Mouse (Mus musculus) forebrain, embryonic 13.5 days (tissue): Measurements from ENCODE around the gene Zan. TPM values are rescaled to one million over a fixed set of nuclear protein-coding genes. Genes with fewer than 3 reads are reported as not detected.
"Not testable (repeated sequence)": the region's sequence is repeated elsewhere in the genome, so short reads cannot be mapped to it uniquely, and the experiment has no call there.

Experiments used
- ATAC-seq: fragments of 200-750 bp; cut with Nextera tagmentation; 2 replicates; pipeline ENCODE4 v1.8.0; 2017
- H3K27ac ChIP-seq: fragments of 300-500 bp; sonication (generic); 2 replicates; pipeline ENCODE4 v1.5.1; 2015; ENCODE audit warnings: inconsistent platforms, mild to moderate bottlenecking, moderate library complexity
- H3K27me3 ChIP-seq: fragments of 300-500 bp; sonication (generic); 2 replicates; pipeline ENCODE4 v1.6.1; 2015; ENCODE audit warnings: mild to moderate bottlenecking, inconsistent platforms
- H3K36me3 ChIP-seq: fragments of 300-500 bp; sonication (generic); 2 replicates; pipeline ENCODE4 v1.6.1; 2015; ENCODE audit warnings: mild to moderate bottlenecking, inconsistent platforms; ENCODE audit not compliant: poor library complexity, severe bottlenecking
- H3K4me1 ChIP-seq: fragments of 300-500 bp; sonication (generic); 2 replicates; pipeline ENCODE4 v1.6.1; 2015; ENCODE audit warnings: inconsistent platforms
- H3K4me2 ChIP-seq: fragments of 300-500 bp; sonication (generic); 2 replicates; pipeline ENCODE4 v1.6.1; 2015; ENCODE audit warnings: inconsistent platforms, mild to moderate bottlenecking, moderate library complexity
- H3K4me3 ChIP-seq: fragments of 300-500 bp; sonication (generic); 2 replicates; pipeline ENCODE4 v1.5.1; 2015; ENCODE audit warnings: mild to moderate bottlenecking, inconsistent platforms
- H3K9ac ChIP-seq: fragments of 300-500 bp; sonication (generic); 2 replicates; pipeline ENCODE4 v1.6.1; 2015; ENCODE audit warnings: mild to moderate bottlenecking, inconsistent platforms
- H3K9me3 ChIP-seq: fragments of 300-500 bp; sonication (generic); replicated peaks from 2 replicates; pipeline ENCODE4 v1.6.1; 2016; ENCODE audit warnings: inconsistent platforms
- WGBS: fragments of 180-500 bp; shearing (Covaris S2); methylation state at CpG from one replicate; pipeline ENCODE4 v1.1.7; 2015; 5-methylcytosine and 5-hydroxymethylcytosine counted together
- polyA plus RNA-seq: library from polyadenylated mRNA; unstranded; fragments of >200 nt; fragmentation: Nextera tagmentation; extraction: Ambion mirVana; gene quantifications from 2 replicates; pipeline ENCODE4 v1.2.1, GENCODE M21; 2015

The Zan gene
- polyA plus RNA-seq, 1 experiment from 2014 or later, result 0.12 TPM

DNA sequence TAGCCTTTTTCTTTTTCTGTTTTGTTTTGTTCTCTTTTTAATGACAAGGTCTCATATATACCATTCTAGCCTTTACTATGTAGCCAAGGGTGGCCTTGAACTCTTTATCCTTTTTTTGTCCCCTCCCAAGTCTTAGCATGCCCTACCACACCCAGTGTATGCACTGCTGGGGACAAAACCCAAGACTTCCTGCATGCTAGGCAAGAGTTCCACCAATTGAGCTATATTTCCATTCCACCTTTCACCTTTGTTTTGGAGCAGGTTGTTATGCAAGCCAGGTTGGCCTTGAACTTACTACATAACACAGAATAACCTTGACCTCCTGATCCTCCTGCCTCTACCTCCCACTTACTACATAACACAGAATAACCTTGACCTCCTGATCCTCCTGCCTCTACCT is 31.3 kb downstream of the Zan start:
- Histone ChIP-seq H3K27me3 (no peaks in the 10 kb centered on the region), H3K9ac (no peak overlapping the region), H3K4me3 (no peak overlapping the region), H3K9me3 (no peaks in the 10 kb centered on the region), H3K4me1 (no peaks in the 10 kb centered on the region), H3K27ac (no peak overlapping the region), H3K4me2 (no peak overlapping the region), H3K36me3 (no peaks in the 10 kb centered on the region)
- no peak for ATAC-seq

- Histone ChIP-seq H3K36me3 (no peaks in the 10 kb centered on the region), H3K4me3 (no peak overlapping the region), H3K27me3 (no peaks in the 10 kb centered on the region), H3K4me2 (no peak overlapping the region), H3K4me1 (no peaks in the 10 kb centered on the region), H3K27ac (no peak overlapping the region), H3K9me3 (no peaks in the 10 kb centered on the region), H3K9ac (no peak overlapping the region)
- ATAC-seq, result no peak
- 85% methylated on average over 11 of the region's 11 CpGs for WGBS
Measured at GRCm38 (mm10) chr5:137440216-137440855, 36.5 kb downstream of the Zan start.

DNA sequence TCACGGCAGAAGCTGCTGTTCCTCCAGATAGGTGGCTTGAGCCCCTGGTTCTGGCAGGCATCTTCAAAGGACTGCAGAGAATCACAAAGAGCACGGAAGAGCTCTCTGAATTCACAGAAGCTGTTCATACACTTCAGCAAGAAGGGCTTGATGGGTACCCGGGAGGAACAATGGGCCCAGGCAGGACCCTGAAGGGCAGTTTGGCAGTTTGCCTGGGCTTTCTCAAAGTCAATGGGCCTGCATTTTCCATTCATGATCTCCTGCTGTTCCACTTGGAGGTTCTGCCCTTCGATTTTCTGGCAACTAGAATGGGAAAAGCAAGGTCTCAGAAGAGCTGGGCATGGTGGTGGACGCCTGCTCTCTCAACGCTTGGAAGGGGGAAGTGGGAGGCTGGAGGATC is 43.0 kb downstream of the Zan start:
- Histone ChIP-seq H3K27ac (no peak overlapping the region), H3K27me3 (no peaks in the 10 kb centered on the region), H3K4me2 (no peak overlapping the region), H3K9me3 (no peaks in the 10 kb centered on the region), H3K4me1 (peaks cover 11% of the 10 kb centered on the region), H3K36me3 (no peaks in the 10 kb centered on the region), H3K4me3 (no peak overlapping the region), H3K9ac (no peak overlapping the region)
- ATAC-seq, result no peak
- WGBS, result 29% methylated on average over 6 of the region's 6 CpGs

- H3K9ac ChIP-seq, H3K9me3 ChIP-seq, ATAC-seq, H3K36me3 ChIP-seq, H3K4me2 ChIP-seq, H3K27ac ChIP-seq, H3K4me3 ChIP-seq, H3K27me3 ChIP-seq: not testable (repeated sequence)
- WGBS, result 88% methylated on average over 4 of the region's 4 CpGs
- peaks cover 18% of the 10 kb centered on the region for H3K4me1 ChIP-seq
Measured at GRCm38 (mm10) chr5:137430402-137430801, 46.5 kb downstream of the Zan start.

DNA sequence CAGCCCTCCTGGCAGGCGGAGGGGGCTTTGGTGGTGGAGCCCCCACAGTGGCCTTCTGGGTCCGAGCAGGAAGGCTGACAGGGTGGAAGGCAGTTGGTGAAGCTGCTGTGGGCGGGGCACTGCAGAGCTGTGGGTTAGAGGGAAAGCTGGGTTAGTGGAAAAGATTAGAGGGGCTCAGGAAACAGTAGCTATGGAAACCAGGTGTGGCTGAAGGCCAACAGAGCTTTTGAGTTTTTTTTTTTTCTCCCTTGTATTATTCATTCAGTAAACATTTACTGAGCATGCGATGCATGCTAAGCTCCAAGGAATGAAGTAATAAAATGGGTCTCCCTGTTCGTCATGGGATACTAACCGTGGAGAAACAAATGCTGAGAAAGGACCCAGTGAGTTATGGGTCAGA is 51.2 kb downstream of the Zan start:
- Histone ChIP-seq H3K9me3 (no peaks in the 10 kb centered on the region), H3K4me3 (no peak overlapping the region), H3K27me3 (0 out of 2 replicates have a peak, but pooled peaks cover 2% of the 10 kb centered on the region), H3K4me2 (no peak overlapping the region), H3K4me1 (0 out of 2 replicates have a peak, but pooled peaks cover 7% of the 10 kb centered on the region), H3K9ac (no peak overlapping the region), H3K36me3 (no peaks in the 10 kb centered on the region), H3K27ac (no peak overlapping the region)
- no peak for ATAC-seq
- WGBS, result 55% methylated on average over 6 of the region's 6 CpGs

- WGBS, result 82% methylated on average over 4 of the region's 4 CpGs
- Histone ChIP-seq H3K9ac (no peak overlapping the region), H3K9me3 (no peaks in the 10 kb centered on the region), H3K4me1 (no peaks in the 10 kb centered on the region), H3K36me3 (no peaks in the 10 kb centered on the region), H3K4me3 (no peak overlapping the region), H3K4me2 (no peak overlapping the region), H3K27ac (no peak overlapping the region), H3K27me3 (no peaks in the 10 kb centered on the region)
- ATAC-seq, result no peak
Measured at GRCm38 (mm10) chr5:137419841-137420240, 57.0 kb downstream of the Zan start.

- no peaks in the 10 kb centered on the region for H3K27me3 ChIP-seq
- no peak overlapping the region for H3K27ac ChIP-seq
- 81% methylated on average over 9 of the region's 9 CpGs for WGBS
- H3K36me3 ChIP-seq, result no peaks in the 10 kb centered on the region
- no peak for ATAC-seq
- no peak overlapping the region for H3K4me2 ChIP-seq
- H3K4me1 ChIP-seq, result no peaks in the 10 kb centered on the region
- H3K9me3 ChIP-seq, result no peaks in the 10 kb centered on the region
- H3K9ac ChIP-seq, result no peak overlapping the region
- H3K4me3 ChIP-seq, result no peak overlapping the region
Measured at GRCm38 (mm10) chr5:137419105-137419504, 57.8 kb downstream of the Zan start.

GRCm38 (mm10) chr5:137414253-137414652 is 62.6 kb downstream of the Zan start:
- 64% methylated on average over 5 of the region's 5 CpGs for WGBS
- Histone ChIP-seq H3K27me3 (no peaks in the 10 kb centered on the region), H3K4me1 (no peaks in the 10 kb centered on the region), H3K36me3 (no peaks in the 10 kb centered on the region), H3K9me3 (no peaks in the 10 kb centered on the region), H3K4me3 (no peak overlapping the region), H3K27ac (no peak overlapping the region), H3K4me2 (no peak overlapping the region), H3K9ac (no peak overlapping the region)
- ATAC-seq, result no peak

GRCm38 (mm10) chr5:137411235-137411634 is 65.6 kb downstream of the Zan start:
- Histone ChIP-seq H3K9me3 (no peaks in the 10 kb centered on the region), H3K27ac (no peak overlapping the region), H3K4me1 (peaks cover 11% of the 10 kb centered on the region), H3K27me3 (no peaks in the 10 kb centered on the region), H3K36me3 (no peaks in the 10 kb centered on the region), H3K4me3 (no peak overlapping the region), H3K9ac (no peak overlapping the region), H3K4me2 (no peak overlapping the region)
- no peak for ATAC-seq
- WGBS, result 80% methylated on average over 8 of the region's 8 CpGs

- no peak overlapping the region for H3K9ac ChIP-seq
- H3K9me3 ChIP-seq, result no peaks in the 10 kb centered on the region
- WGBS, result 89% methylated on average over 3 of the region's 3 CpGs
Measured at GRCm38 (mm10) chr5:137410549-137410948, 66.3 kb downstream of the Zan start.

DNA sequence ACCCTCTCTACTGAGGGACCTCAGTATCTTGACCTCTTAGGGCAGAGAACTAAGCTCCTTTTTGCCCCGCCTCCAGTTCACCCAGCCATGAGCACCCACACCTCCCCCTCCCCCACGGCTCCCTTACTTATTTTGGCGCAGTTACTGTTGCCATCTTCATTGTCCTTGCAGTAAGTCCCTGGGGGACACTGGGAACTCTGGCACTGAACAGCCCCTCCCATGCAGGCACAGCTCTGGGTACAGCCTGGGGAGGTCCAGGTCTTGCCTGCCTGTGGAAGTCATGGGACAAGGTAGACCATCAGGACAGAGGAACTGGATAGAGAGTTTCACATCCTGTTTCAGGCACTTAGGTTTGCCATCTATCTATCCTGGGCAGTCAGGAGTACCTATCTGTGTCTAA is 66.8 kb downstream of the Zan start:
- 65% methylated on average over 3 of the region's 3 CpGs for WGBS
- H3K4me1 ChIP-seq, result peaks cover 11% of the 10 kb centered on the region
- H3K4me3 ChIP-seq, result no peak overlapping the region
- H3K9ac ChIP-seq, result no peak overlapping the region
- H3K36me3 ChIP-seq, result no peaks in the 10 kb centered on the region
- no peak overlapping the region for H3K27ac ChIP-seq
- H3K4me2 ChIP-seq, result no peak overlapping the region
- H3K27me3 ChIP-seq, result no peaks in the 10 kb centered on the region
- ATAC-seq, result no peak
- no peaks in the 10 kb centered on the region for H3K9me3 ChIP-seq

More at GRCm38 (mm10) chr5:137410549-137410948, 66.3 kb downstream of the Zan start:
- Histone ChIP-seq H3K27ac (no peak overlapping the region), H3K36me3 (no peaks in the 10 kb centered on the region), H3K4me1 (peaks cover 11% of the 10 kb centered on the region), H3K4me2 (no peak overlapping the region), H3K4me3 (no peak overlapping the region), H3K27me3 (no peaks in the 10 kb centered on the region)
- ATAC-seq, result no peak

DNA sequence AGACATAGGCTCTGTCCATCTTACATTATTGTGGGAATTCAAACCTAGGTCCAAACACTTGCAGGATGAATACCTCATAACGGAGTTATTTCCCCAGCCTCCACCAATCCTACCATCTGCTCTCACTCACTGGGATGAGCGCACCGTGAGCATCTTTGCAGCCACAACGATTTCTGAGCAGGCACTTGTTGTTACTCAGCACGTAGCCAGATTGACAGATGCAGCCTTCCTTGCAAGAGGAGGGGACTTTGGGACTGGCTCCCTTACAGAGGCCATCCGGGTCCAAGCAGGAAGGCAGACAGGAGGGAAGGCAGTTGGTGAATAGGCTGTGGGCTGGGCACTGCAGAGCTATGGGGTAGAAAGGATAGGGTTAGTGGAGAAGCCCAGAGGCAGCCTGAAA is 67.4 kb downstream of the Zan start:
- no peak for ATAC-seq
- Histone ChIP-seq H3K4me3 (no peak overlapping the region), H3K4me2 (no peak overlapping the region), H3K27ac (no peak overlapping the region), H3K27me3 (no peaks in the 10 kb centered on the region), H3K9me3 (no peaks in the 10 kb centered on the region), H3K4me1 (peaks cover 11% of the 10 kb centered on the region), H3K36me3 (no peaks in the 10 kb centered on the region), H3K9ac (no peak overlapping the region)
- WGBS, result 44% methylated on average over 6 of the region's 6 CpGs

DNA sequence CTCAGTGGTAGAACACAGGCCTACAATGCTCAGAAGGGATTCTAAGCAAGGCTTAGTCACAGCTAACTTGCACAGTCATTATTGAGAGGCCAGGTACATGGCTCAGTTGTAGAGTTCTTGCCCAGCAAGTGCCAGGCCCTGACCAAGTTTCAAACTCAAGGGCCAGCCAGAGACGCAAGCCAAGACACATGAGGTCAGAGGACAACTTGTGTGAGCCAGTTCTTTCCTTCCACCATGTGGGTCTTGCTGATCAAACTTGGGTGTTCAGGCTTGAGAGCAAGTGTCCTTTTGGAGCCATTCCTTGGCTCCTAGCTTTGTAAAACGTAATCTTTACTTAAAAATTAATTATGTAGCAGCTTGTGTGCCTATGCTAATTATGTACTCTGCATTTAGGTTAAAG is 72.8 kb downstream of the Zan start:
- ATAC-seq, result no peak
- WGBS, result 76% methylated on average over 2 of the region's 2 CpGs

More for the DNA sequence above, 72.8 kb downstream of the Zan start:
- no peaks in the 10 kb centered on the region for H3K9me3 ChIP-seq
- no peaks in the 10 kb centered on the region for H3K27me3 ChIP-seq
- peaks cover 11% of the 10 kb centered on the region for H3K4me1 ChIP-seq
- no peaks in the 10 kb centered on the region for H3K36me3 ChIP-seq
- H3K9ac ChIP-seq, result no peak overlapping the region
- no peak overlapping the region for H3K4me3 ChIP-seq
- no peak overlapping the region for H3K27ac ChIP-seq
- H3K4me2 ChIP-seq, result no peak overlapping the region
